Mouse (Mus musculus): ENCODE results near the gene Patj. TPM values are rescaled to one million over a fixed set of nuclear protein-coding genes. Genes with fewer than 3 reads are reported as not detected.

Patj gene
- total RNA-seq, 1 experiment, result 17.7 TPM

GRCm38 (mm10) chr4:98728716-98729115 lies 333.1 kb downstream of the Patj start:
- Histone ChIP-seq H3K4me1 (ENCODE audit: control insufficient read depth in 2 of 2, insufficient read depth in 2 of 2, low read length in 2 of 2, poor library complexity in 1 of 2) (peaks cover 0 to 2% of the 10 kb centered on the region in 2 experiments; a peak in 2 of 4 replicates), H3K27ac (ENCODE audit: insufficient read depth, low read depth, low read length, poor library complexity, severe bottlenecking) (peak overlapping the region; percentile 97), H3K9ac (ENCODE audit: insufficient read depth, low read depth, low read length, poor library complexity, severe bottlenecking) (peak overlapping the region; percentile 74), H3K36me3 (ENCODE audit: control insufficient read depth, insufficient read depth, low read length, poor library complexity, severe bottlenecking) (peaks cover 38% of the 10 kb centered on the region), H3K9me3 (ENCODE audit: control insufficient read depth, insufficient read depth, low read depth, low read length) (no peaks in the 10 kb centered on the region), H3K4me3 (ENCODE audit: insufficient read depth in 1 of 2, low read depth in 1 of 2, low read length in 2 of 2, poor library complexity in 1 of 2, severe bottlenecking in 1 of 2) (peak overlapping the region; percentile 76 to 95)
- no peak for TF ChIP-seq MAFK (IDR thresholded peaks at IDR 0.05; ENCODE audit: insufficient read depth, low read depth, low read length)
- TF ChIP-seq ZC3H11A (IDR thresholded peaks at IDR 0.05; ENCODE audit: borderline replicate concordance, low read depth, low read length), result no peak
- no peak for TF ChIP-seq HCFC1 (IDR thresholded peaks at IDR 0.05; ENCODE audit: borderline replicate concordance, insufficient read depth, low read length)
- TF ChIP-seq ZNF384 (IDR thresholded peaks at IDR 0.05; ENCODE audit: low read depth, low read length), result no peak
- TF ChIP-seq CHD2 (IDR thresholded peaks at IDR 0.05; ENCODE audit: low read depth, low read length), result no peak
- in situ Hi-C loops (cut with MboI; ENCODE audit: low sequenced_read_pairs in 2 of 2, unreplicated experiment in 2 of 2), result loop anchor here (10.0 to 25.0 kb wide), 2 partner anchors 156 to 159 kb away; no protein-coding TSS in a partner anchor
- no peak for DNase-seq (ENCODE audit: low read depth, low spot score)

GRCm38 (mm10) chr4:98733660-98734059 lies 338.1 kb downstream of the Patj start:
- Histone ChIP-seq H3K4me3 (ENCODE audit: insufficient read depth in 1 of 2, low read depth in 1 of 2, low read length in 2 of 2, poor library complexity in 1 of 2, severe bottlenecking in 1 of 2) (peak overlapping the region; percentile 38 to 58), H3K9ac (ENCODE audit: insufficient read depth, low read depth, low read length, poor library complexity, severe bottlenecking) (peak overlapping the region; percentile 55; the same call in 1 of the 2 replicates), H3K9me3 (ENCODE audit: control insufficient read depth, insufficient read depth, low read depth, low read length) (no peaks in the 10 kb centered on the region), H3K36me3 (ENCODE audit: control insufficient read depth, insufficient read depth, low read length, poor library complexity, severe bottlenecking) (peaks cover 76% of the 10 kb centered on the region), H3K4me1 (ENCODE audit: control insufficient read depth in 2 of 2, insufficient read depth in 2 of 2, low read length in 2 of 2, poor library complexity in 1 of 2) (peaks cover 2 to 3% of the 10 kb centered on the region in 2 experiments; a peak in 2 of 4 replicates), H3K27ac (ENCODE audit: insufficient read depth, low read depth, low read length, poor library complexity, severe bottlenecking) (peak overlapping the region; percentile 4; the same call in 1 of the 2 replicates)
- in situ Hi-C loops (cut with MboI; ENCODE audit: low sequenced_read_pairs in 2 of 2, unreplicated experiment in 2 of 2), result loop anchor here in 1 of 2 experiments (25.0 kb wide), 1 partner anchor 154 kb away; no protein-coding TSS in a partner anchor
- no peak for TF ChIP-seq ZNF384 (IDR thresholded peaks at IDR 0.05; ENCODE audit: low read depth, low read length)
- no peak for TF ChIP-seq ZC3H11A (IDR thresholded peaks at IDR 0.05; ENCODE audit: borderline replicate concordance, low read depth, low read length)
- no peak for TF ChIP-seq CHD2 (IDR thresholded peaks at IDR 0.05; ENCODE audit: low read depth, low read length)
- no peak for TF ChIP-seq MAFK (IDR thresholded peaks at IDR 0.05; ENCODE audit: insufficient read depth, low read depth, low read length)
- no peak for TF ChIP-seq HCFC1 (IDR thresholded peaks at IDR 0.05; ENCODE audit: borderline replicate concordance, insufficient read depth, low read length)
- no peak for DNase-seq (ENCODE audit: low read depth, low spot score)

GRCm38 (mm10) chr4:98739753-98740152 lies 344.2 kb downstream of the Patj start:
- in situ Hi-C loops (cut with MboI; ENCODE audit: low sequenced_read_pairs in 2 of 2, unreplicated experiment in 2 of 2), result loop anchor here in 1 of 2 experiments (25.0 kb wide), 1 partner anchor 148 kb away; no protein-coding TSS in a partner anchor
- no peak for DNase-seq (ENCODE audit: low read depth, low spot score)
- TF ChIP-seq ZNF384 (IDR thresholded peaks at IDR 0.05; ENCODE audit: low read depth, low read length) (no peak), ZC3H11A (IDR thresholded peaks at IDR 0.05; ENCODE audit: borderline replicate concordance, low read depth, low read length) (no peak), CHD2 (IDR thresholded peaks at IDR 0.05; ENCODE audit: low read depth, low read length) (no peak; the same call in 1 of the 2 replicates), HCFC1 (IDR thresholded peaks at IDR 0.05; ENCODE audit: borderline replicate concordance, insufficient read depth, low read length) (no peak), MAFK (IDR thresholded peaks at IDR 0.05; ENCODE audit: insufficient read depth, low read depth, low read length) (no peak)
- Histone ChIP-seq H3K36me3 (ENCODE audit: control insufficient read depth, insufficient read depth, low read length, poor library complexity, severe bottlenecking) (peaks cover 43% of the 10 kb centered on the region), H3K9ac (ENCODE audit: insufficient read depth, low read depth, low read length, poor library complexity, severe bottlenecking) (no peak overlapping the region; the same call in 1 of the 2 replicates), H3K9me3 (ENCODE audit: control insufficient read depth, insufficient read depth, low read depth, low read length) (no peaks in the 10 kb centered on the region), H3K27ac (ENCODE audit: insufficient read depth, low read depth, low read length, poor library complexity, severe bottlenecking) (no peak overlapping the region), H3K4me1 (ENCODE audit: control insufficient read depth in 2 of 2, insufficient read depth in 2 of 2, low read length in 2 of 2, poor library complexity in 1 of 2) (peaks cover 2 to 3% of the 10 kb centered on the region in 2 experiments; a peak in 2 of 4 replicates), H3K4me3 (ENCODE audit: insufficient read depth in 1 of 2, low read depth in 1 of 2, low read length in 2 of 2, poor library complexity in 1 of 2, severe bottlenecking in 1 of 2) (no peak overlapping the region)

- no peak overlapping the region for H3K27ac ChIP-seq (ENCODE audit: insufficient read depth, low read depth, low read length, poor library complexity, severe bottlenecking)
Observed at GRCm38 (mm10) chr4:98743209-98743905, 347.8 kb downstream of the Patj start.

More at GRCm38 (mm10) chr4:98743209-98743905, 347.8 kb downstream of the Patj start:
- TF ChIP-seq CHD2 (IDR thresholded peaks at IDR 0.05; ENCODE audit: low read depth, low read length) (0 out of 2 replicates have a peak, but pooled peaks have one; percentile 32), MAFK (IDR thresholded peaks at IDR 0.05; ENCODE audit: insufficient read depth, low read depth, low read length) (no peak), ZC3H11A (IDR thresholded peaks at IDR 0.05; ENCODE audit: borderline replicate concordance, low read depth, low read length) (0 out of 2 replicates have a peak, but pooled peaks have one; percentile 3), HCFC1 (IDR thresholded peaks at IDR 0.05; ENCODE audit: borderline replicate concordance, insufficient read depth, low read length) (no peak), ZNF384 (IDR thresholded peaks at IDR 0.05; ENCODE audit: low read depth, low read length) (no peak)
- Histone ChIP-seq H3K9ac (ENCODE audit: insufficient read depth, low read depth, low read length, poor library complexity, severe bottlenecking) (no peak overlapping the region; the same call in 1 of the 2 replicates), H3K36me3 (ENCODE audit: control insufficient read depth, insufficient read depth, low read length, poor library complexity, severe bottlenecking) (peaks cover 15% of the 10 kb centered on the region), H3K4me3 (ENCODE audit: insufficient read depth in 1 of 2, low read depth in 1 of 2, low read length in 2 of 2, poor library complexity in 1 of 2, severe bottlenecking in 1 of 2) (no peak overlapping the region), H3K9me3 (ENCODE audit: control insufficient read depth, insufficient read depth, low read depth, low read length) (no peaks in the 10 kb centered on the region), H3K4me1 (ENCODE audit: control insufficient read depth in 2 of 2, insufficient read depth in 2 of 2, low read length in 2 of 2, poor library complexity in 1 of 2) (peaks cover 0 to 4% of the 10 kb centered on the region in 2 experiments; a peak in 3 of 4 replicates)
- in situ Hi-C loops (cut with MboI; ENCODE audit: low sequenced_read_pairs in 2 of 2, unreplicated experiment in 2 of 2), result loop anchor here in 1 of 2 experiments (25.0 kb wide), 1 partner anchor 144 kb away; no protein-coding TSS in a partner anchor
- no peak for DNase-seq (ENCODE audit: low read depth, low spot score)
